Mouse (Mus musculus) forebrain, embryonic 12.5 days (tissue): ENCODE data around the gene Cald1. TPM values are rescaled to one million over a fixed set of nuclear protein-coding genes. Genes with fewer than 3 reads are reported as not detected.

ENCODE experiments used
- ATAC-seq: fragments of 200-750 bp; cut with Nextera tagmentation; 2 replicates; pipeline ENCODE4 v1.8.0; 2017; ENCODE audit warnings: moderate TSS enrichment; ENCODE audit not compliant: low FRiP score
- H3K27ac ChIP-seq: fragments of 300-500 bp; sonication (generic); 2 replicates; pipeline ENCODE4 v1.5.1; 2016; ENCODE audit warnings: mild to moderate bottlenecking
- H3K27me3 ChIP-seq: fragments of 300-500 bp; sonication (generic); 2 replicates; pipeline ENCODE4 v1.6.1; 2016; ENCODE audit warnings: mild to moderate bottlenecking
- H3K36me3 ChIP-seq: fragments of 300-500 bp; sonication (generic); replicated peaks from 2 replicates; pipeline ENCODE4 v1.6.1; 2016; ENCODE audit warnings: mild to moderate bottlenecking
- H3K4me1 ChIP-seq: fragments of 300-500 bp; sonication (generic); 2 replicates; pipeline ENCODE4 v1.6.1; 2016
- H3K4me2 ChIP-seq: fragments of 300-500 bp; sonication (generic); 2 replicates; pipeline ENCODE4 v1.6.1; 2016; ENCODE audit warnings: mild to moderate bottlenecking, moderate library complexity
- H3K4me3 ChIP-seq: fragments of 300-500 bp; sonication (generic); replicated peaks from 2 replicates; pipeline ENCODE4 v1.5.1; 2016; ENCODE audit warnings: mild to moderate bottlenecking
- H3K9ac ChIP-seq: fragments of 300-500 bp; sonication (generic); 2 replicates; pipeline ENCODE4 v1.6.1; 2016; ENCODE audit warnings: mild to moderate bottlenecking
- H3K9me3 ChIP-seq: fragments of 300-500 bp; sonication (generic); 2 replicates; pipeline ENCODE4 v1.6.1; 2016
- WGBS: fragments of 180-500 bp; shearing (Covaris S2); methylation state at CpG from one replicate; pipeline ENCODE4 v1.1.7; 2016; 5-methylcytosine and 5-hydroxymethylcytosine counted together
- polyA plus RNA-seq: library from polyadenylated mRNA; unstranded; fragments of >200 nt; fragmentation: Nextera tagmentation; extraction: Ambion mirVana; gene quantifications from 2 replicates; pipeline ENCODE4 v1.2.1, GENCODE M21; 2016

The Cald1 gene
- polyA plus RNA-seq, 1 experiment from 2014 or later: 133 TPM

DNA sequence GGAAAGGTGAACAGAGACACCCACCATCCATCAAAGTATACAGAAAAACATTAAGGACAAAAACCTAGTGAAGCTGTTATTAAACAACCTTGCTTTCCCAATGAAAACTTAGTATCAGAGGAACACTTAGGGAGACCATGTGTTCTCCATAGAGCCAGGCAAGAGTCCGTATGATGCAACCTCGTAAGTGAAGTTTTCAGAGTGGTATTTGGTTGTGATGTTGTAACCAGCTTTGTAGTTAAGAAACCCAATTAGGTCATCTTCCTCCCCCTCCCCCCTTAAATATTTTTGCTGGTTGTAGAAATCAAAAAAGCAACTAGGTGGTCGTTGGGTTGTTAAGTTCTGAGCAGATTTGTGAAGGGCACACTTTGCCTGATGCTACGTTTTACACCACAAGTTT lies 116.3 kb downstream of the Cald1 start:
- Histone ChIP-seq H3K9me3 (no peaks in the 10 kb centered on the region), H3K4me2 (no peak overlapping the region), H3K27ac (no peak overlapping the region), H3K4me3 (no peak overlapping the region), H3K36me3 (no peaks in the 10 kb centered on the region; the same call in 1 of the 2 replicates), H3K9ac (no peak overlapping the region), H3K27me3 (no peaks in the 10 kb centered on the region), H3K4me1 (peaks cover 38% of the 10 kb centered on the region)
- 90% methylated on average over 4 of the region's 4 CpGs for WGBS
- no peak for ATAC-seq

- Histone ChIP-seq H3K27me3 (no peaks in the 10 kb centered on the region), H3K9ac (no peak overlapping the region)
- 90% methylated on average over 9 of the region's 9 CpGs for whole genome bisulfite sequencing
These were observed 118.0 kb downstream of the Cald1 start for GRCm38 (mm10) chr6:34716206-34716887.

GRCm38 (mm10) chr6:34716888-34717635 lies 118.8 kb downstream of the Cald1 start:
- Histone ChIP-seq H3K9me3 (no peaks in the 10 kb centered on the region), H3K36me3 (no peaks in the 10 kb centered on the region; the same call in 1 of the 2 replicates), H3K27ac (no peak overlapping the region), H3K4me1 (peaks cover 16% of the 10 kb centered on the region), H3K4me3 (no peak overlapping the region), H3K4me2 (no peak overlapping the region), H3K9ac (no peak overlapping the region), H3K27me3 (no peaks in the 10 kb centered on the region)
- no peak for ATAC-seq
- 25% methylated on average over 3 of the region's 3 CpGs for WGBS

More at GRCm38 (mm10) chr6:34716206-34716887, 118.0 kb downstream of the Cald1 start:
- Histone ChIP-seq H3K4me3 (no peak overlapping the region), H3K4me2 (no peak overlapping the region), H3K36me3 (no peaks in the 10 kb centered on the region; the same call in 1 of the 2 replicates), H3K9me3 (no peaks in the 10 kb centered on the region), H3K27ac (no peak overlapping the region), H3K4me1 (peaks cover 22% of the 10 kb centered on the region)
- ATAC-seq: no peak

GRCm38 (mm10) chr6:34717651-34718050 lies 119.4 kb downstream of the Cald1 start:
- no peaks in the 10 kb centered on the region for H3K27me3 ChIP-seq
- no peak overlapping the region for H3K4me2 ChIP-seq
- H3K4me3 ChIP-seq: no peak overlapping the region
- H3K27ac ChIP-seq: no peak overlapping the region
- H3K9me3 ChIP-seq: no peaks in the 10 kb centered on the region
- H3K4me1 ChIP-seq: peaks cover 14% of the 10 kb centered on the region
- 79% methylated on average over 4 of the region's 4 CpGs for WGBS
- no peaks in the 10 kb centered on the region; the same call in 1 of the 2 replicates for H3K36me3 ChIP-seq
- ATAC-seq: no peak
- no peak overlapping the region for H3K9ac ChIP-seq

- ATAC-seq: no peak
- no peaks in the 10 kb centered on the region for H3K27me3 ChIP-seq
- H3K4me3 ChIP-seq: no peak overlapping the region
- WGBS: 60% methylated on average over 6 of the region's 6 CpGs
- H3K36me3 ChIP-seq: no peaks in the 10 kb centered on the region; the same call in 1 of the 2 replicates
- H3K27ac ChIP-seq: no peak overlapping the region
- no peaks in the 10 kb centered on the region for H3K9me3 ChIP-seq
- H3K4me2 ChIP-seq: no peak overlapping the region
- H3K4me1 ChIP-seq: peaks cover 9% of the 10 kb centered on the region
- no peak overlapping the region for H3K9ac ChIP-seq
These were observed 120.9 kb downstream of the Cald1 start for GRCm38 (mm10) chr6:34719141-34719680.

DNA sequence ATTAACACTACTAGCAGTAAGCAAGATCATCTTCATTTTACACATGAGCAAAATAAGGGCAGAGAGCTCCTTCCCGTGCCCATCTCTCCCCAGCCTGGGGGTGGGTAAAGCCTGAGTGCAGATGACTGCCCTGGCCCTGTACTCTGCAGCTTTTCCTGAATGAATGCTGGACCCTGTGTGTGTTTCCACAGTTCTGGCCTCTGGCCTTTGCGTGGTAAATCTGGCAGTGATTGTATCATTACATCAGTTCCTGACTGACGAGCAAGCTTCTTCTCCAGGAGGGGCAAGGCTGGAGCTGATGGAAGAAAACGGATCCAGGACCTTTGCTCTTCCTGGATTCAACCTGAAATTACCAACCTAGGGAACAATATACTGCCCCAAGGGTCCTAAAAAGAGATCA lies 122.1 kb downstream of the Cald1 start:
- Histone ChIP-seq H3K27ac (no peak overlapping the region), H3K4me1 (peaks cover 9% of the 10 kb centered on the region)
- 86% methylated on average over 4 of the region's 4 CpGs for WGBS

DNA sequence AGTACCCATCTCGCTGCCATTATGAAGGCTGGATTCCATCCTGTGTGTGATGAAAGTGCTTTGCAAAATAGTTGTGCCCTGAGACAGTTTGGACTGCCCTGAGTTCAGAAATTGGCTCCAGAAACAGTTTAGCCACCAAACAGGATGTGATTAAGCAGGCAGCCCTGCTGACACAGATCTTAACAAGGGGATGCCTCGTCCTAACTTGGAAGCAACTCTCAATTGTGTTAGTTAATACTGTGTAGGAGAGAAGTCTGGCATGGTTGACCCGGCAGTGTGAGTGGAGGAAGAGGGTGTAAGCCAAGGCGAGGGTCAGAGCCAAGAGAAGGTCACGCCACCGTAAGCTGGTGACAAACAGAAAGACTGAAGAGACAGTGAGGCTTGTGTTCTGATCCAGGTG lies 123.4 kb downstream of the Cald1 start:
- no peak overlapping the region for H3K4me2 ChIP-seq
- 77% methylated on average over 6 of the region's 6 CpGs for WGBS
- no peak for ATAC-seq

More for the DNA sequence above, 122.1 kb downstream of the Cald1 start:
- no peak overlapping the region for H3K9ac ChIP-seq
- no peaks in the 10 kb centered on the region for H3K9me3 ChIP-seq
- H3K27me3 ChIP-seq: no peaks in the 10 kb centered on the region
- H3K36me3 ChIP-seq: no peaks in the 10 kb centered on the region; the same call in 1 of the 2 replicates
- no peak overlapping the region for H3K4me3 ChIP-seq
- no peak for ATAC-seq
- no peak overlapping the region for H3K4me2 ChIP-seq

DNA sequence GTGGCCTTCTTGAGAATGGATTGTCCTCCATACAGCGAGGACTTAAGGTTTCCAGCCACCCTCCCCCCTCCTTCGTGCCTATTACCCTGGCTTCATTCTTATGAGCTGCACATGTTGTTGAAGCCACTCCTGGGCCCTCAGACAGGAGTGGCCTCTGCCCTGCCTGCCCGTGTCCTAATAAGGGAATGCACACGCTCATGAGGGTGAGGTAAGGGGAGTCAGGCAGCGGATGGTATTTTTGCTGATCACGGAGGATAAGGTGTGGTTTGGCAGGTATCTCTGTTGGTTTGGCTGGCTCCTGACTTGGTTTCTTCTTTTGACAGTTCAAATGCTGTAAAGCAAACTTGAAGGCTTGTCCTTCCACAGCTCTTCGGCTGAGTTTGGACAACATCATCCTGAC lies 124.4 kb downstream of the Cald1 start:
- H3K9me3 ChIP-seq: no peaks in the 10 kb centered on the region
- no peak overlapping the region for H3K4me3 ChIP-seq
- no peaks in the 10 kb centered on the region for H3K36me3 ChIP-seq
- H3K4me1 ChIP-seq: peaks cover 17% of the 10 kb centered on the region
- ATAC-seq: no peak
- H3K27ac ChIP-seq: no peak overlapping the region
- no peaks in the 10 kb centered on the region for H3K27me3 ChIP-seq
- H3K9ac ChIP-seq: no peak overlapping the region
- WGBS: 84% methylated on average over 7 of the region's 7 CpGs
- no peak overlapping the region for H3K4me2 ChIP-seq

More for the DNA sequence above, 123.4 kb downstream of the Cald1 start:
- Histone ChIP-seq H3K27me3 (no peaks in the 10 kb centered on the region), H3K4me3 (no peak overlapping the region), H3K27ac (no peak overlapping the region), H3K9ac (no peak overlapping the region), H3K36me3 (no peaks in the 10 kb centered on the region), H3K4me1 (peaks cover 17% of the 10 kb centered on the region), H3K9me3 (no peaks in the 10 kb centered on the region)

DNA sequence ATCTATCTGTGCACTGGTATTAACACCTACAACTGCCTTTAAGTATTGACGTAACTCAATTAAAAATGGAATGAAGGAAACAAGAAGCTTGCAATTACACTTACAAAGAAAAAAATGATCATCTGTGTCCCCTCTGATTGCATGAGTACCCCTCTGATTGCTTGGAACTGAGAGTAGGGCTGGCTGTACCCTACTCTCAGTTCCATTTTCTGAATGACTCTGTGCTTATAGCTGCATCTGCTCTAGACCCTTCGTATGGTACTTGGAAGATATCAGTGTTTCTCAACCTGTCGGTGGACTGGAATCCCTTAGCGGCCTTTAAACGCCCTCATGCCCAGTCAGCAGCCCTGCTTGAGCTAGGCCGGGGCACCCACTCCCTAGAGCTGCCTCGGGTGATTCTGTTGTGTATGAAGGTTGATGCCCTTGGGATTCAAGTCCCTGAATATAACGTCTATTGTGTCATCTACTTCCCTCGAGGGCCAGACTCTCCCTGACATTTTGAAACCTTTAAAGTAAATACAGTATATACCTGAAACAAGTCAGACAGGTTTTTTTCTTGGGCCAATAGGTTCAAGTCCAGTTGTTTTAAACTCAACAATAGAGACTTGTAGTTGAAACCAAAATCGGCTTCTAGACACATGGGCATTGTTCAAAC lies 125.1 kb downstream of the Cald1 start:
- H3K36me3 ChIP-seq: no peaks in the 10 kb centered on the region
- 92% methylated on average over 10 of the region's 10 CpGs for WGBS
- no peak overlapping the region for H3K9ac ChIP-seq
- no peak overlapping the region for H3K27ac ChIP-seq
- H3K27me3 ChIP-seq: no peaks in the 10 kb centered on the region
- H3K4me2 ChIP-seq: no peak overlapping the region
- peaks cover 17% of the 10 kb centered on the region for H3K4me1 ChIP-seq
- no peak overlapping the region for H3K4me3 ChIP-seq
- ATAC-seq: no peak
- no peaks in the 10 kb centered on the region for H3K9me3 ChIP-seq

- WGBS: 65% methylated on average over 1 of the region's 1 CpGs
- H3K4me1 ChIP-seq: peaks cover 14% of the 10 kb centered on the region
- H3K4me2 ChIP-seq: no peak overlapping the region
These were observed 127.4 kb downstream of the Cald1 start for GRCm38 (mm10) chr6:34725660-34726059.

DNA sequence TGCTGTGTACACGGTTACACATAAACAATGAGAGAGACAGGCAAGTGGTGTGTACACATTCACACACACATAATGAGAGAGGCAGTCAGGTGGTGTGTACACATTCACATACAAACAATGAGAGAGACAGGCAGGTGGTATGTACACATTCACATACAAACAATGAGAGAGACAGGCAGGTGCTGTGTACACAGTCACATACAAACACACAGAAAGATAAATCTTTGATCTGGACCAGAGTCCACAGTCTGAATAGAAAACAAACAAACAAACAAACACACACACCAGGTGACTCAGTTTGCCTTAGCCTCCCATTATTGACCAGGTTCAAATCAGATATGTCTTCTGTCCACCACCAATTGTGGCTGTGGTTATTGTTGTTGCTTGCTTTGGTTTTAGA lies 127.8 kb downstream of the Cald1 start:
- Histone ChIP-seq H3K4me2 (no peak overlapping the region), H3K36me3 (no peaks in the 10 kb centered on the region), H3K27me3 (no peaks in the 10 kb centered on the region), H3K4me1 (peaks cover 14% of the 10 kb centered on the region), H3K9ac (no peak overlapping the region), H3K9me3 (no peaks in the 10 kb centered on the region), H3K4me3 (no peak overlapping the region), H3K27ac (no peak overlapping the region)
- ATAC-seq: no peak
- WGBS: 48% methylated on average over 1 of the region's 1 CpGs

More at GRCm38 (mm10) chr6:34725660-34726059, 127.4 kb downstream of the Cald1 start:
- ATAC-seq: no peak
- H3K4me3 ChIP-seq: no peak overlapping the region
- no peaks in the 10 kb centered on the region for H3K36me3 ChIP-seq
- H3K9ac ChIP-seq: no peak overlapping the region
- no peaks in the 10 kb centered on the region for H3K9me3 ChIP-seq
- no peaks in the 10 kb centered on the region for H3K27me3 ChIP-seq
- no peak overlapping the region for H3K27ac ChIP-seq

DNA sequence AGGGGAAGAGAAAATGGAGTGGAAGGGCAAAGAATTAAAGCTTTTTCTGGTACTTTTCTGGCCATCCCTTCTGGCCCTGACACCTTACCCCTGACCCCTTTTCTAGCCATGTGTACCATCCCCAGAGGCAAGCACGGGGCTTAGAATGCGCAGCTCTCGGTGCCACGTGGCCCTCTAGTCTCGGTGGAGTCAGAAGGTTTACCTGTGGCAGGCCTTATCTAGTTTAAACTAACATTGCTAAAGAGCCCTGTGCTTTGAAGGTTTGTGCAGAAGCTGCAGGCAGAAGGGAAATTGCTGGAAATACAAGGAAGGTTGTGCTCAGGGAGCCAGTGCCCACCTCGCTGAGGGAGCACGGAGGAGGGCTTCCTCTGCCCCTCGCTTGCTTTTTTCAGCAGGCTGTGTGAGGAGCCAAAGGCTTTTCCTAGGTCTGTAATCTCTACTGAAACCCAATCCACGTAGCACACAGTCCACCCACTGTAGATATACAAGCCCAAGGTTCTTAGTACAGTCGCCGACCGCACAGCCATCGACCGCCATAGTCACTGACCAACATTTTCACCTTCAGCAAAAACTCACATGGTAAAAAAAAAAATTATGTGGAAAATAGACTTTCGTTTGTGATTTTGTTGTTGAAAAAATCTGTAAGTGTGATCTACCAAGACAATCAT lies 129.2 kb downstream of the Cald1 start:
- no peak overlapping the region for H3K4me2 ChIP-seq
- H3K36me3 ChIP-seq: no peaks in the 10 kb centered on the region
- ATAC-seq: no peak
- 91% methylated on average over 15 of the region's 15 CpGs for WGBS
- no peaks in the 10 kb centered on the region for H3K9me3 ChIP-seq
- H3K4me1 ChIP-seq: peaks cover 14% of the 10 kb centered on the region
- no peak overlapping the region for H3K27ac ChIP-seq
- no peak overlapping the region for H3K9ac ChIP-seq
- no peak overlapping the region for H3K4me3 ChIP-seq
- H3K27me3 ChIP-seq: no peaks in the 10 kb centered on the region
